Mouse (Mus musculus) urinary bladder, postnatal 14 days (tissue): ENCODE results near the gene Rara.

Source experiments
- DNase-seq: peaks from one replicate; pipeline ENCODE4 v3.0.0; 2021; ENCODE audit warnings: low spot score

Rara gene

DNA sequence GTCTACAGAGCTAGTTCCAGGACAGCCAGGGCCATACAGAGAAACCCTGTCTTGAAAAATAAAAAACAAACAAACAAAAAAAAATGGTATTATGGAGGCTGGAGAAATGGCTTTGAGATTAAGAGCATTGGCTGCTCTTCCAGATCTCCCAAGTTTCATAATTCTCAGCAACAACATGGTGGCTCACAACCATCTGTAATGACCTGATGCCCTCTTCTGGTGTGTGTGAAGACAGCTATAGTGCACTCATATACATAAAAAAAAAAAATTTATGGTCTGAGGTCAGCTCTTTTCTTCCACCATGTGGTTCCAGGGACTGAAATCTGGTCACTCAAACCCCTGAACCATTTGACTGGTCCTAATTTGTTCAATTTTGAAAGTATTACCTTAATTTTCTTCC lies 71.2 kb downstream of the Rara start:
- DNase-seq: no peak

- no peak for DNase-seq
Observed at GRCm38 (mm10) chr11:98999243-98999642, 71.6 kb downstream of the Rara start.

DNA sequence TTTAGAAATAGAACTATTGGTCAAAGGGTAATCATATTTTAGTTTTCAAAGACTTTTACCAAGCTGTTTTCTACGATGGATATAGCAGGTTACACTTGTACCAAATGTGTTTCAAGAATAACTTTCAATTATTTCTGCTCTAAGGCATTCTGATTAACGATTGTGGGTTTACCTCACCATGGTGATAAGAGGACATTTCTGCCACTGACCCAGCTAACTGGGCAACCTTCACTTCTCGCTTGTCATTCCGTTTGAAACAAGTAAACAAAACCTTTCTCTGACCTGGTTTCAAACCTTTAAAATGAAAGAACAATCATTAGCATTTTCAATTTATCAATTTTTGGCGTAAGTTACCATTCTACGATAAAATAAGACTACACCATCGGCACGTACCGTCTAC lies 79.2 kb downstream of the Rara start:
- DNase-seq: no peak

GRCm38 (mm10) chr11:99010124-99010523 lies 82.5 kb downstream of the Rara start:
- no peak for DNase-seq

DNA sequence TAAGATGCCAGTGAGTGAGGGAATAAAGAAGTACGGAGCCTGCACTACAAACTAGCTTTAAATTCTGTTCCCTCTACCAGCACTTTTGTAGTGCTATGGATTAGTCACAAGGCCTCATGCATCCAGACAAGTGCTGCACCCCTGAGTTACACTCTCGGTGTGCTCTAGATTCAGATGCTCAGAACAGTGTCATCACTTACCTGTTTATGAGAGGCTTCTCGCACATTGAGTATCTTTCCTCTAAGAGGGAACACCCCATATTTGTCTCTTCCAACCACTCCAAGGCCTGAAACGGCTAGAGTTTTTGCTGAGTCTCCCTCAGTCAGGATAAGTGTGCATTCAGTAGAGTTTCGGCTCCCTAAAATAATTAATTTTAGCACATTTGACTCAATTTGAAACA lies 83.1 kb downstream of the Rara start:
- no peak for DNase-seq

DNA sequence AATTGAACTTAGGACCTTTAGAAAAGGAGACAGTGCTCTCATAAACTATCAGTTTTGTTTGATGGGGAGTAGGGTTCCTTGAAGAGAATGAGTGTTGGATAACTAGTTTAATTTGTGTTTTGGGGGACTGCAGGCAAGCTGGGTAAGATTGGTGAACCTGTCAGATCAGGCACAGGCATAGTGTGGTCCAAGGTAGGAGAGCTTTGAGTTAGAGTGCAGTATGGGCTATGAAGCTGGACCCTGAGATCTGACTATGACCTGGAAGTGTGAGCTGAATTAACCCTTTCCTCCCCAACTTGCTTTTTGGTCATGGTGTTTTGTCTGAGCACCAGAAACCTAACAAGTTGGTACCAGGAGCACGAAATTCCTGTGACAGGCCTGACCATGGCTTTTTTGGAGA lies 86.2 kb downstream of the Rara start:
- no peak for DNase-seq

DNA sequence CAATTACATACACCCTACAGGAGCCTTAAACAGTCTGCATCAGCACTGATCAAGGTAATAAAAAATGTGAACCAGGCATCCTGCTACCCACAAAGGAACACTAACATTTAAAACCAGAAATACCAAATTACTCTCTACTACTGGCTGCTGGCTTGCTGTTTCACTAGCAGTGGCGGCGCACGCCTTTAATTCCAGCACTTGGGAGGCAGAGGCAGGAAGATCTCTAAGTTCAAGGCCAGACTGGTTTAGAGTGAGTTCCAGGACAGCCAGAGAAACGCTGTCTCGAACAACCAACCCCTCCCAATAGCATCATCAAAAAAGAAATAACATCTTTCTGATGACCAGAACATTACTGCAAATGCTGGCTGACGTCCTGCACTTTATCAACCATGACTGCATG lies 92.2 kb downstream of the Rara start:
- no peak for DNase-seq

DNA sequence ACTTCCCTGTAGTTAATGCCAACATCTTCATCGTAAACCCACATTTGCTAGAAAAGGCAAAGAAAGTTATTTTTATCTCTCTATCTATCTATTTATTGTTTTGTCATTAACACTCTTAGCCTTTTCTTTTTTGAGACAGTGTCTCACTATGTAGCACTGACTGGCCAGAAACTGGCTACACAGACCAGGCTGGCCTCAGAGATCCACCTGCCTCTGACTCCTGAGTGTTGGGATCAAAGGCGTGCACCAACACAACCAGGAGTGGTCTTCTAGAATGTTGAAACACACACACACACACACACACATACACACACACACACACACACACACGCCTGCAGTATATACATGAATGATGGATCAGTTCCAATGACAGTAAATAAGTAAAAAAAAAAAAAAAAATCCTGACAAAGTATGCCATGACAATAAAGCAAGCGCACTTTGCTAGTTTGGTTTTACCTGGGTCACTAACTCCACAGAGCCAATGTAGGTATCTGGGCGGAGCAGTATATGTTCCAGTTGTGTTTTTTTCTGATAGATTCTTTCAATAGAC lies 94.8 kb downstream of the Rara start:
- no peak for DNase-seq

DNA sequence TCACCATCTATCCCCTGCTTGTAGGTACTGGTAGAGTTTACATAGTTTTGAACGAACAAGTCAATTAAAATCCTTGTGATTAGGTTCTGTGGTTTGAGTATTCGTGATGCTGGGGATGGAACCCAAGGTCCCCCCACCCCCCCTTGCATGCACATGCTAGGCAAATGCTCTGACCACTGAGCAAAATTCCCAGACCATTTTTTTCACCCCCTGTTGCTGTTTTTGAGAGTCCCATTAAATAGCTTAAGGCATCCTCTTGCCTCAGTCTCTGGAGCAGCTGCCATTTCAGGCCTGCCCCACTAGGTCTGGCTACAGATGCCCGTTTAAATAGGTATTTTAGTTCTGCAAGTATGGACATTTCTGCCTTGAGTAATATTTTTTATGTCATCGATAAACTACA lies 95.5 kb downstream of the Rara start:
- DNase-seq: no peak

DNA sequence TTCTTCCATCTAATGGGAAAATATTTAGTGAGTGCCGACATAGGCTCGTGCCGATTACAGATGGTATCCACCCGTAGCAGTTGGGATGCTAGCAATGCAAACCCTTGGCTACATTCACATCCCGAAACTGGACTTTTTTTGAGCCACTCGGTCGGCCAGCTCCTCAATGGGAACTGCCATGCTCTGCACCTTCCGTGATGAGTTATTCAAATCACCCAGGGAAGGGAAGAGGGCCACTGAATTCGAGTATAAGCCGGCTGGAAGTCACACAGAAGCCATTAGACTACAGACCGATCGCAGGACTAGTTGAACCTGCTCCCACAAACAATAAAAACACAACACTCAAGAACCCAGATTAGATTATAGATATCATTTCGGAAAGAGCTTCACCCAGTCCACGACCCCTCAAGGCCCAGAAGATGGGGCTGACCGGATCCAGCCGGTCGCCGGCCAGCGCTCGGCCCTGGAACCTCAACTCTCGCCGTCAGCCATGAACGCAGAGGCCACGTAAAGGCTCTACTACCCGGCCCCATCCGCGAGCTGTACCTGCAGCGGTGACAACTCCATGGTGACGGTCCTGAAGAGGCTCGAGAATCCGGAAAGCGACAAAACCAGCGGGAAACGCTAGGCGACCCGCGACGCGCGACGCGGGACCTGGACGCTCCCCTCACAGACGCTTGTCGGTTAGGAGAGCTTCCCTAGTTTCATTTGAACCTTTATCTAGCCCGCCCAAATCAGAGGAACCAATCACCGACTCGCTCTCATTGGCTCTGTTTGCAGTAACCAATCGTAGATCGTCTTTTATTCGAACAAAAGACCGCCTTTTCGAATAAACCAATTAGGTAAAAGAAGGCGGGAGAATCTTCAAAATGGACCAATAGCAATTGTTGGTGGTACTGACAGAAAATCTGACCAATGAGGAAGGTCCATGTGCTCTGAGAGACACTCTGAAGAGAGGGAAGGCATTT lies 96.2 kb downstream of the Rara start, which contains the start of gene Top2a:
TSS of gene Top2a (minus strand) at position 690 of the 968 bp plus-strand sequence.
- DNase-seq: peak; percentile 84
